Mouse (Mus musculus): Measurements from ENCODE around the gene Nr1h2. TPM values are rescaled to one million over a fixed set of nuclear protein-coding genes. Genes with fewer than 3 reads are reported as not detected.

The Nr1h2 gene
- polyA plus RNA-seq, 1 experiment from 2014 or later: 76.8 TPM

DNA sequence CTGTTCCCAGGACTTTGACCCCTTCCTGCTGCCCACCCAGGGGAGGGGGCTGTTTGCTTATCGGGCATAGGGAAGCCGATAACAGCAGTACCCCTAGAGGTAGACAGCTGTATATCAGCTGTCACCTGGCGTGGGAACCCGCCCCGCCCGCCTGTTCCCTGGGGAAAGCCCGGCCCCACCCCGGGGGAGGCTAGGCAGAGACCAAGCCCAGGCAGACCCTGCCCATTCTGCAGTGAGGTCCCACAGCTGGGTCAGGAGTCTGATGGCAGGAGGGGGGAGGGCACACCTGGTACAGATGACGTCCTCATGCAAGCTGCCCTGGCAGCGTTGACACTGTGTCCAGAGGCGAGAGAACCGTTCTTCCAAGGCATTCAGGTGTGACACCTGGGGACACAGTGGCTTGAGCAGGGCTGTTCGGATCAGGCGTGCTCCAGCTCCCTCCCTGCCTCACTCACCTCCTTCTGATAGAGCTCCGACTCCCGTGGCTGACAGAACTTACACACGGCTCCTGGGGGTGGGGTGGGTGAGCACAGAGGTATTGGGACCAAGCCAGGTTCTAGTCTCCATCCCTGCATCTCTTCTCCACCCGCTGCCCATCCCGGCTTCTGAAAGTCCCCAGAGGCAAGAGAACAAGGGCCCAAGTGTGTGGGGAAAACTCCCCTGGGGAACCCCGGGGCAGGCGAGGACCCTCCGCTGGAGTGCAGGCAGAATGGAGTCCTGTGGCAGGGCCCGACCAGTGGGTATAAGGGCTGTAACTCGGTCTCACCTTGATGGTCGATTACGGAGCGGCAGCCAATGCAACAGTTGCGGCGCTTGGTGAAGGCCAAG is 20.6 kb downstream of the Nr1h2 start:
- Histone ChIP-seq H3K27me3 (peaks cover 7% of the 10 kb centered on the region; the same call in 1 of the 2 replicates), H3K4me2 (no peak overlapping the region), H3K36me3 (peaks cover 59% of the 10 kb centered on the region), H3K9me3 (replicated peaks) (no peaks in the 10 kb centered on the region), H3K27ac (no peak overlapping the region), H3K4me3 (replicated peaks) (no peak overlapping the region), H3K9ac (no peak overlapping the region), H3K4me1 (peaks cover 6% of the 10 kb centered on the region; the same call in 1 of the 2 replicates)
- WGBS: 78% methylated on average over 29 of the region's 29 CpGs
- ATAC-seq (replicated peaks; ENCODE audit: low FRiP score): no peak

DNA sequence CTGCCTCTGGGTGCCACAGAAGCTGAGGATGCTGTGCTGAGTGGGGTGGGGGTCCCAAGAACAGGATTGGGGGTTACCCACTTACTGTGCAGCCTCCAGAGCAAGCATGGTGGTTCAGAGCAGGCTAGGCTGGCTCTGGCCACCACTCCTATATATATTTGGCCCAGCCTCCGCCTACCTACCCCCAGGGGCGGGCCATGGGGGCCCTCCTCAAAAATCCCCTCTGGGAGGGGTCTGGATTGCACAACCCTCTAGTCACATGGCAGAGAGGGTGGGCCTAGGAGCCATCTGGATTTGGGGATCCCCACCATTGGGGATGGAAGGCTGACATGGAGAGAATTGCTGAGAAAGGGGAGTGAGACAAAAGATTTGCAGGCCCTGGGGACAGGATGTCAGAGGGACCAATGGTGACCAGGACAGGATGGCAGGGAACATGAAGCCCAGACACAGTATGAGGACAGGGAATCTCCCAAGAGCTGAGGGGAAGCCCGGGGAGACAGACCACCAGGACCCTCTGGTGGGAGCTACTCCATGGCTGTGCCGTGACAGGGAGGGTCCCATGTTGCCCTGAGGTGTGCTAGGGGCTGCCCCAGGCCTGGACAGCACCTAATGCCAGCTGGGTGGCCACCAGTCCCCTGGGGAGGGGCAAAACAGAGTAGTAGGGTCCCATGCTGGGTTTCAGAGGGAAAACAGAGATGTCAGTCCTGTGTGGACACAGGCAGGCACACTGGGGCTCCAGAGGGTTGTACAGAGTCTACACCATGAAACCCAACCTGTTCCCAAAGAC is 21.6 kb downstream of the Nr1h2 start, which contains the start of gene Spib:
Gene Spib (minus strand): TSS at position 126 of the 787 bp plus-strand sequence.
- no peak for ATAC-seq (replicated peaks; ENCODE audit: low FRiP score)
- Histone ChIP-seq H3K4me1 (peaks cover 12% of the 10 kb centered on the region), H3K4me2 (no peak within 1 kb of the TSS), H3K27ac (no peak within 1 kb of the TSS), H3K36me3 (peaks cover 49% of the 10 kb centered on the region), H3K4me3 (replicated peaks) (no peak within 1 kb of the TSS), H3K27me3 (peaks cover 15% of the 10 kb centered on the region), H3K9ac (no peak within 1 kb of the TSS), H3K9me3 (replicated peaks) (no peaks in the 10 kb centered on the region)
- WGBS: 78% methylated on average over 4 of the region's 4 CpGs

DNA sequence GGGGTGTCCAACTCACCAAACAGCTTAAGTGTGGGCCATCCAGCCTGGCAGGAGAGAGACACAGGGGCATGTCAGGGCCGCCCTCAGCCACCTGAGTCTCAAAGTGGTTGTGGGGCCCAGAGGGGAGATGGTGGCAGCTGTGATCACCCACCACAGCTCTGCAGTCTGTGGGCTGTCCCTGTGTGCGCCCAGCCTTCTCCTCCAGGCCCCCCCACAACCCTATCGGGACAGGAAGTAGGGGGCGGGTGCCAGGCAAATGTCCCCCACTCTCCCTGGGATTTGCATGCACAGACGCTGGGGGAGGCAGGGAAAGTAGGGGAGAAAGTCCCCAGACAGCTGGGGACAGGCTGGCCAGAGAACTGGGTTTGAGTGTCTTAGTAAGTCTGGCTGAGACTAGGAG is 22.5 kb downstream of the Nr1h2 start:
- ATAC-seq (replicated peaks; ENCODE audit: low FRiP score): no peak
- Histone ChIP-seq H3K9me3 (replicated peaks) (no peaks in the 10 kb centered on the region), H3K27me3 (peaks cover 25% of the 10 kb centered on the region), H3K4me2 (no peak overlapping the region), H3K9ac (no peak overlapping the region), H3K36me3 (peaks cover 39% of the 10 kb centered on the region), H3K4me3 (replicated peaks) (no peak overlapping the region), H3K27ac (no peak overlapping the region), H3K4me1 (peaks cover 12% of the 10 kb centered on the region)
- 43% methylated on average over 5 of the region's 5 CpGs for whole genome bisulfite sequencing

DNA sequence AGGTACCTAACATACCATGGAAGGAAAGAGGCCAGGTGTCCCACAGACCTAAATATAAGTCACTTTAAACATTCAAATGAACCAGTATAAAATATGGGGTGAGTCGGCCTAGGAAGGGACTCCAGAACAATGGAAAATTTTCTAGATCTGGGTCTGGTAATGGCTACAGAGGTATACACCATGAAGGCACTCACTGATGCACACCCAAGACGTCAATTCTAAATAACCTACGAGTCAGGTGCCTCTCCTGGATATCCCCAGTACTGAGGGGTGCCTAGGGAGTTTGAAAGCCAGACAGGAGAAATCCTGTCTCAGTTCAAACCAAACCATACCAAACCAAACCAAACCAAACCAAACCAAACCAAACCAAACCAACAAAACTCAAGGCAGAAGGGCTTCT is 23.2 kb downstream of the Nr1h2 start:
- H3K4me2 ChIP-seq: no peak overlapping the region
- H3K4me3 ChIP-seq (replicated peaks): no peak overlapping the region
- no peaks in the 10 kb centered on the region for H3K9me3 ChIP-seq (replicated peaks)
- 85% methylated on average over 3 of the region's 3 CpGs for WGBS
- no peak overlapping the region for H3K27ac ChIP-seq
- peaks cover 32% of the 10 kb centered on the region for H3K36me3 ChIP-seq
- no peak for ATAC-seq (replicated peaks; ENCODE audit: low FRiP score)
- no peak overlapping the region for H3K9ac ChIP-seq
- peaks cover 28% of the 10 kb centered on the region for H3K27me3 ChIP-seq
- H3K4me1 ChIP-seq: peaks cover 15% of the 10 kb centered on the region

DNA sequence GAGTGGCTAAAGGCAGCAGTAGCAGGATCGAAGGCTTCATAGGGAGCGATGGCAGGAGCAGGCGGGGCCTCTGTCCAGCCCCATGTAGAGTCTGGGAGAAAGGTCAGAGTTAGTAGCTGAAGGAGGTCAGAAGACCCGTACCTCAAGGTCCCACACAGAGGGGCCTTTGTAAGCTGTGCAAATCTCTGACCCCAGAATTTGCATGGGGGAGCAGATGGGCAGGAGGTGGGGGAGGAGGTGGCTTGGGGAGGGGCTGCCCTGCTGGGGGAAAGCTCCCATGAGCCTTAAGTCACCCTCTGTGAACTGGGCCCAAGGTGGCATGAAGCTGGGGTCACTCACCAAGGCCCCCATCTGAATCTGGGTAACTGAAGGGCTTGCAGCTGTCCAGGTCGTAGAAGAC is 24.2 kb downstream of the Nr1h2 start:
- Histone ChIP-seq H3K9me3 (replicated peaks) (no peaks in the 10 kb centered on the region), H3K4me2 (no peak overlapping the region), H3K27ac (no peak overlapping the region), H3K4me1 (peaks cover 24% of the 10 kb centered on the region), H3K9ac (no peak overlapping the region), H3K36me3 (peaks cover 23% of the 10 kb centered on the region), H3K4me3 (replicated peaks) (no peak overlapping the region), H3K27me3 (peaks cover 34% of the 10 kb centered on the region)
- 72% methylated on average over 5 of the region's 5 CpGs for WGBS
- ATAC-seq (replicated peaks; ENCODE audit: low FRiP score): no peak

DNA sequence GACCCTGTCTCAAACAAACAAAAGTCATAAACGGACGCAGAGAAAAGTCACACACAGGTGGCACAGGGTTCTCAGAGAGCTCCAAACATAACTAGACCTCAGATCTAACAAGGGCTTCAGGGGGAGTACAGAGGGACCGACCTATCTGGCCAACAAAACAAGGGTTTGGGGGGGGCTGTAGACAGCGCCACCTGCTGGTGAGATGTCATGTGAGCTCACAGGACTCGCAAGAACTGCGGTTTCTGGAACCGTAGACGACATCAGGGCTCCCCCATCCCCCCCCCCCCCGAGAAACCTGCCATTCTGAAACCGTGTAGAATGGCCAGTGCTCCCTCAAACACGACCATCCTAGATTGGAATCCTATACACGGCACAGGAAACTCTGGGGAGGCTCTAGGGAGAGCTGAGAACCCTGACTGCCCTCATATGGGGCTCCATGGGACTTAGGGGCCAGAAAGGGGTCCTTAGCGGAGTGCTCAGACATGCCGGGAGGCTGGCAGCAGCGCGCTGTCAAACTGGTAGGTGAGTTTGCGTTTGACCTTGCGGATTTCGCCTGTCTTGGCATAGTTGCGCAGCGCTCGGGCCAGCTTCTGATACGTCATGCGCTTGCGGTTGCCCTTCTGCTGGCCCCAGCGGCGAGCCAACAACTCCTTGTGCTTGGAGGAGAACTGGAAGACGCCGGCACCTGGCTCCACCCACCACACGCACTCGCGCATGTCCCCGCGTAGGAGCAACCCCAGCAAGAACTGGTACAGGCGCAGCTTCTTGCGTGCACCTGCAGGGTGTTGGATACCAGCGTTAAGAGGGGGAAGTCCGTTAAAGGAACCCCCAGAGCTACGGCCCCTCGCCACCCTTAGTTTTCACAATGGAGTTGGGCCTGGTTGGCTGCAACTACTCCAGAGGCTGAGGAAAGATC is 26.0 kb downstream of the Nr1h2 start:
- peak overlapping the region; percentile 45; the same call in 1 of the 2 replicates for H3K27ac ChIP-seq
- H3K36me3 ChIP-seq: peaks cover 6% of the 10 kb centered on the region
- peak overlapping the region; percentile 83 for H3K4me2 ChIP-seq
- H3K27me3 ChIP-seq: peaks cover 51% of the 10 kb centered on the region
- H3K9me3 ChIP-seq (replicated peaks): no peaks in the 10 kb centered on the region
- peak overlapping the region; percentile 55 for H3K9ac ChIP-seq
- ATAC-seq (replicated peaks; ENCODE audit: low FRiP score): peak; percentile 59
- WGBS: 5% methylated on average over 40 of the region's 40 CpGs
- peaks cover 25% of the 10 kb centered on the region for H3K4me1 ChIP-seq
- peak overlapping the region; percentile 42 for H3K4me3 ChIP-seq (replicated peaks)

DNA sequence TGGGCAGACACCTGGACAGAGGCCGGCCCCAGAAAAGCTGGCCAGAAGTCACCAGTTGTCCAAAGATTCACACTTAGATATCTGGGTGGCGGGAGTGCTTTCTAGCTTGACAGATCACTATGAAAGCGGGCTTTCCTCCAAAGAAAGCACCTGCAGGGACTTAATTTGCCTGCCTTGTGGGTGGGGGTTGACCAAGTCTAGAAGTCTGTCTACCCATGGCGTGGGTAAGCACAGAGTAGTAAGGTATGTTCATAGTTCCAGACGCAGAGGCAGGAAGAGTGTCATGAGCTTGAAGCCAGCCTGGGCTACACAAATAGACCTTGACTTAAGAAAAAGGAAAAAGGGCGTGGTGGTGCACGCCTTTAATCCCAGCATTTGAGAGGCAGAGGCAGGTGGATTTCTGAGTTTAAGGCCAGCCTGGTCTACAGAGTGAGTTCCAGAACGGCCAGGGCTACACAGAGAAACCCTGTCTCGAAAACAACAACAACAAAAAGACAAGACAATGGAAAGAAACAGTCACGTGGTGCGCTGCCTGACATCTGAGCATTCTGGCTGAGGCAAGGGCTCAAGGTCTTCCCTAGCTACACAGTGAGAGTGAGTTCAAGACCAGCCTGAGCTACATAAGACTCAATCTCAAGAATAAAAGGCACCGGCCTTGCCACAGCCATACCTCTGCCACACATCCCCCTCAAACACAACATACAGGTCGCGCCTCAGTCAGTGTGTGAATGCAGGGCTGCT is 27.2 kb downstream of the Nr1h2 start:
- peaks cover 29% of the 10 kb centered on the region for H3K4me1 ChIP-seq
- 85% methylated on average over 14 of the region's 14 CpGs for whole genome bisulfite sequencing
- H3K36me3 ChIP-seq: no peaks in the 10 kb centered on the region
- no peak overlapping the region for H3K4me2 ChIP-seq
- no peak overlapping the region for H3K4me3 ChIP-seq (replicated peaks)
- no peak overlapping the region for H3K9ac ChIP-seq
- H3K27ac ChIP-seq: no peak overlapping the region
- no peaks in the 10 kb centered on the region for H3K9me3 ChIP-seq (replicated peaks)
- H3K27me3 ChIP-seq: peaks cover 63% of the 10 kb centered on the region
- ATAC-seq (replicated peaks; ENCODE audit: low FRiP score): no peak

DNA sequence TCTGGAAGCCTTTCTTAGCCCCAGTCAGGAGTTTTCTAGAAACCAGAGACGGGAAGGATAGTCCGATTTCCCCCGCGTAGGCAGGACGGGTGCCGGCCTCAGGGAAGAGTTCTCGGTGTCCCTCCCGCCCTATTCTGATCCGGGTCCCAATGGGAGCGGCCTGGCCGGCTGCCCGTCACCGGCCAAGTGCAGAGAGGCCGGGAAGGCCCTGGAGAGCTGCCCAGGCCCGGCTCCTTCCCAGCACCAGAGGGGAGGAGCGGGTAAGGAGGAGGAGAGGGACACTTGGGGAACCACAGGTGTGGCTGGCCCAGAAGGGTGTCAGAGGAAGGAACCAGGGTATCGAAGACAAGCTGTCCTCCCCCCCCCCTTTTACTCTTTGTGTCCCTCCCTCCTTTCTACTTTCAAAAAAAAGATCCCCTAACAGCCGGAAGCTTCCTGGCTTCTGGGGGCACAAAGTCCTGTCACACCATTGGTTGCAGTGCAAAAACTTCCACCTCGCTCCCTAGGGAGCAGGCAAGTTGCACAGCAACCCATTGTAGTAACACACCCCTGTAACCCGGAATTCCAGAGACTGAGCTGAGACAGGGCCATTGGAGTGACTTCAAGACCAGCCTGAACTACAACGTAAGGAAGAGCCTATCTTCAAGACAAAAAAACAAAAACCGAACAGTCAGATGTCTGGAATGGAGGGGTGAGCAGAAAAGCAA is 28.5 kb downstream of the Nr1h2 start:
- 11% methylated on average over 22 of the region's 22 CpGs for WGBS
- Histone ChIP-seq H3K4me3 (replicated peaks) (peak overlapping the region; percentile 13), H3K9me3 (replicated peaks) (no peaks in the 10 kb centered on the region), H3K27me3 (peaks cover 65% of the 10 kb centered on the region), H3K4me1 (peaks cover 35% of the 10 kb centered on the region), H3K27ac (no peak overlapping the region), H3K36me3 (no peaks in the 10 kb centered on the region), H3K9ac (peak overlapping the region; percentile 11; the same call in 1 of the 2 replicates), H3K4me2 (peak overlapping the region; percentile 50)
- no peak for ATAC-seq (replicated peaks; ENCODE audit: low FRiP score)

DNA sequence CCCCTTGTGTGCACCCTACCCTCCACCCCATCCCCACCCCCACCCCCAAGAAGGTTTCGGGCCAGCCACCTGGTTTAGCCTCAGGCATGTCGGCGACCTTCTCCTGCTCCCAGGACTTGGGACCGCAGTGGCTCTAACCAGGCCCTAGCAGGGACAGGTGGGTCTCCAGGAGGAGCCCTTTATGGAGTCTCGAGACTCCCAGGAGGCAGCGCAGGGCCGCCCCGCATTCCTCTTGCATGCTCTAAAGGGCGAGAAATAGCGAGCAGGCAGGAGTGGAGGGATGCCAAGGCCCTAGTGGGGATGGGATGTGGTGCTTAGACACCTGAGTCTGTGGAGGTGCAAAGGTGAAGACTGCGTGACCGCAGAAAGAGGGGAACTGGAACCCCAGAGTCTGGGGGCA is 29.2 kb downstream of the Nr1h2 start, which contains the start of gene Mybpc2:
Gene Mybpc2 (minus strand): TSS at position 155 of the 400 bp plus-strand sequence.
- H3K27ac ChIP-seq: no peak within 1 kb of the TSS
- peak within 1 kb of the TSS; percentile 13 for H3K4me3 ChIP-seq (replicated peaks)
- peak within 1 kb of the TSS; percentile 11; the same call in 1 of the 2 replicates for H3K9ac ChIP-seq
- no peak for ATAC-seq (replicated peaks; ENCODE audit: low FRiP score)
- H3K9me3 ChIP-seq (replicated peaks): no peaks in the 10 kb centered on the region
- H3K4me2 ChIP-seq: peak within 1 kb of the TSS; percentile 50
- H3K4me1 ChIP-seq: peaks cover 35% of the 10 kb centered on the region
- WGBS: 27% methylated on average over 12 of the region's 12 CpGs
- peaks cover 65% of the 10 kb centered on the region for H3K27me3 ChIP-seq
- H3K36me3 ChIP-seq: no peaks in the 10 kb centered on the region

DNA sequence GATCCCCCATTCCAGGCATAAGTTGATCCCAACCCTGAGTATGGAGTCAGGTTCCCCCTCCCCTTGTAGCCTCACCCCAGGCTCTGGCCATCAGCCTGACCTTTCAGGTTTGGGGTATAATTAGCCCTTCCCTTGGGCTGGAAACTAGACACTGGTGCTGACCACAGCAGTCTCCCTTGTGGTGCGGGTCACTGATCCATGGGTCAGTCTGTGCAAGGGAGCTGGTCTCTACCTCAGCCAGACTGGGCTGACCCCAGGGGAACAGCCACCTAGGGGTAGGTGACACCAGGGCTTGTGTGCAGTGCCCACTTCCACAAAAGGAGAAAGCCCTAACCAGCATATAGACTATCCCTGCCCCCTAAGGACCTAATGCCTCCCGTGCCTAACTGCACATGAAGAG is 30.7 kb downstream of the Nr1h2 start:
- no peak for ATAC-seq (replicated peaks; ENCODE audit: low FRiP score)

More for the DNA sequence above, 30.7 kb downstream of the Nr1h2 start:
- Histone ChIP-seq H3K4me1 (peaks cover 28% of the 10 kb centered on the region), H3K4me2 (no peak overlapping the region), H3K36me3 (no peaks in the 10 kb centered on the region), H3K27me3 (peaks cover 57% of the 10 kb centered on the region), H3K9ac (no peak overlapping the region), H3K9me3 (replicated peaks) (no peaks in the 10 kb centered on the region), H3K27ac (no peak overlapping the region), H3K4me3 (replicated peaks) (no peak overlapping the region)
- 63% methylated on average over 2 of the region's 2 CpGs for WGBS
